Mouse (Mus musculus): ENCODE results near the gene Hipk2. TPM values are rescaled to one million over a fixed set of nuclear protein-coding genes. Genes with fewer than 3 reads are reported as not detected.

Hipk2 gene
- polyA plus RNA-seq, 1 experiment from 2014 or later = 45.3 TPM

DNA sequence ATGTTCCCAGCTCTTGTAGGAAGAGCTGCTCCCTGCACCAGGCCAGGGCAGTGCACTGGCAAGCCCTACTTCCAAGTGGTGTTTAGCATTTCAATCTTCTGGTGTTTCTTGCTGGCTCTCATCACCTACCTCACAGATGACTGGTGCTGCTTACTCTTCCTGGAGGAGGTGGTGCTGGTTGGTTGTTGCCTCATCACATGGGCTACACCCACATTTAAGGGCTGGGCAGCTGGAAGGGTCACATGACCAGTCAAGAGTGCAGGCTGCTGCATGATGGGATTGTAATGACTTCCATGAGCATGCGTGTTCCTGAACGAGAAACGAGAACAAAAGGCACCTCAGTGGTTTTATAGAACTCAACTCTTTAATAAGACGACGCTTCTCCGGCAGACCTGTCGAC is 157.3 kb downstream of the Hipk2 start:
- Histone ChIP-seq H3K27ac (no peak overlapping the region), H3K27me3 (replicated peaks) (no peaks in the 10 kb centered on the region), H3K4me3 (no peak overlapping the region), H3K4me1 (no peaks in the 10 kb centered on the region), H3K9ac (no peak overlapping the region), H3K4me2 (no peak overlapping the region), H3K9me3 (no peaks in the 10 kb centered on the region), H3K36me3 (replicated peaks) (peaks cover 55% of the 10 kb centered on the region)
- 90% methylated on average over 7 of the region's 7 CpGs for WGBS
- ATAC-seq (replicated peaks) = no peak

DNA sequence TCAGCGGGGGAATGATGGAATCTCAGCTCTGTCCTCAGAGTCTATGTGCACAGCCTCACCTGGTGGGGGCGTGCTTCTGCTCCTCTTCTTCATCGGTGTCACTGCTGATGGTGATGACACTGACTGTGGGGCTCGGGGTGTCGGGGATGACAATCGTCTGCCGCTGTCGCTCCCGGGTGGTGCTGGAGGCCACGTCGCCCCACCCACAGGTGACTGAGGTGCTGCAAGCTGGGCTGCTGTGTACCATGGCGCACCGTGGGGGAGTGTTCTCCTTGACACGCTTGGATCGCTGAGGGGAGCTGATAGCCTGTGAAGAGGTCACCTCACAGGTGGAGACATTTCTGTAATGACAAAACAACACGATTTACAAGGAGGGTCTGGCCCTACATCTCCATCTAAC is 160.1 kb downstream of the Hipk2 start:
- Histone ChIP-seq H3K4me1 (no peaks in the 10 kb centered on the region), H3K4me2 (no peak overlapping the region), H3K27ac (no peak overlapping the region), H3K9me3 (no peaks in the 10 kb centered on the region), H3K9ac (no peak overlapping the region), H3K4me3 (no peak overlapping the region), H3K27me3 (replicated peaks) (no peaks in the 10 kb centered on the region), H3K36me3 (replicated peaks) (peaks cover 68% of the 10 kb centered on the region)
- no peak for ATAC-seq (replicated peaks)
- WGBS = 91% methylated on average over 16 of the region's 16 CpGs

DNA sequence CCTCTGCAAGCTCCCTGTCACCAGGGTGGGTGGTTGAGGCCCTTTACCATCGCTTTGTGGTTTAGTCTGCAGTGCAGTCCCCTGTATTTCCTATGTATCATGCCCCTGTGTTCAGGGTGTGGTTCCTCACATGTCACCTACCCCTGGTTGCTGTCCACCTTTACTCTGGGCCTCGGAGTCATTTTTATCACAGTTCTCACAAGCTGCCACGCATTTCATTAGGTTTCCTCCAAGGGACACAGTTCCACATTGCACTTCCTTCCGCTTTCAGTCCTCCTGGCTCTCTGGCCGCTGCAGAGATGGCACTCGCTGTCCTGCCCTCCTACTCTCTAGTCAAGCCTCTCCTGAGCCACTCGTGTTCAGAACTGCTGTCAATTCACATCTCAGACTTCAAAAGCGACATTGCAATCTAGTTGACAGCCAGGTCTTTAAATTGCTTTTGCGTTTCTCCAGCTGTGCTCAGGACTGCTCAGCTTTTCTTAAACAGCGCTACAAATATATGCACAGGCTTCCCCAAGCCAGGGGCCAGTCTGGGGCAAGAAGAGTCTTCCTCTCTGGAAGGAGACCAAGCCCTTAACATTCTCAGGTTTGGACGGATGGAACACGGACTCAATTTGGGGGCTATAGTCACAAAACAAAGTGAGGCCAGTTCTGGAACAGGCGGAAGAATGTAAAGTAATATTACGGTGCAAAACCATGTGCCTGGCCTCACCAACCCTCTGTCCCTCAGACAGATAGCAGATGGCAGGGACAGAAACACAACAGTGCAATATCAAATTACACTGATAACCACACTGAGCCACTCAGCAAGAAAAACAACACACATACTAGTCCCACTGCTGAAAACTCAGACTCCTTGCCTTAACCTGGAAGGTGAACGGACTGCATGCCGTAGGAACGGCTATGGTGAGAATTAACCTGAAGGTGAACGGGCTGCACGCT is 161.7 kb downstream of the Hipk2 start:
- H3K4me2 ChIP-seq = no peak overlapping the region
- H3K36me3 ChIP-seq (replicated peaks) = peaks cover 57% of the 10 kb centered on the region
- H3K27me3 ChIP-seq (replicated peaks) = no peaks in the 10 kb centered on the region
- no peak for ATAC-seq (replicated peaks)
- H3K4me3 ChIP-seq = no peak overlapping the region
- no peak overlapping the region for H3K27ac ChIP-seq
- H3K4me1 ChIP-seq = no peaks in the 10 kb centered on the region
- no peaks in the 10 kb centered on the region for H3K9me3 ChIP-seq
- WGBS = 86% methylated on average over 19 of the region's 19 CpGs
- H3K9ac ChIP-seq = no peak overlapping the region

DNA sequence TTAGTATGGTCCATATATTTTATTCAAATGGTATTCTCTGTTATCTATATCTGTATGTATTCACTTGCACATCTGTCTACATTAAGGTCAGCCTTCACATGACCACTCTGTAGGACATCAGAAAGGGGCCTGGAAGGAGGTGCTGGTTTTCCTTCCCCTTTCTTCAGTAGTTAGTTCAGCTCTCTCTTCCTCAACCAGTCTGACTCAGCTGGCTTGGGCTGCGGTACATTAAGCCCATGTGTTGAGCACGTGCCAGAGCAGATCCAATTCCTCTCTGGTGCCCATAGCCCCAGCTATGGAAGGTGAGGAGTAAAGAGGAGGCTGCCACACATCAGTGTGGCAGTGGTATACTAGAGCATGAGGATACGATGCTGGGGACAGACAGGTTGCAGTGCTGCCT is 165.5 kb downstream of the Hipk2 start:
- Histone ChIP-seq H3K9ac (no peak overlapping the region), H3K27ac (no peak overlapping the region), H3K9me3 (no peaks in the 10 kb centered on the region), H3K27me3 (replicated peaks) (no peaks in the 10 kb centered on the region), H3K4me3 (no peak overlapping the region), H3K4me2 (no peak overlapping the region), H3K36me3 (replicated peaks) (peaks cover 36% of the 10 kb centered on the region), H3K4me1 (no peaks in the 10 kb centered on the region)
- no peak for ATAC-seq (replicated peaks)
- WGBS = 92% methylated on average over 3 of the region's 3 CpGs

DNA sequence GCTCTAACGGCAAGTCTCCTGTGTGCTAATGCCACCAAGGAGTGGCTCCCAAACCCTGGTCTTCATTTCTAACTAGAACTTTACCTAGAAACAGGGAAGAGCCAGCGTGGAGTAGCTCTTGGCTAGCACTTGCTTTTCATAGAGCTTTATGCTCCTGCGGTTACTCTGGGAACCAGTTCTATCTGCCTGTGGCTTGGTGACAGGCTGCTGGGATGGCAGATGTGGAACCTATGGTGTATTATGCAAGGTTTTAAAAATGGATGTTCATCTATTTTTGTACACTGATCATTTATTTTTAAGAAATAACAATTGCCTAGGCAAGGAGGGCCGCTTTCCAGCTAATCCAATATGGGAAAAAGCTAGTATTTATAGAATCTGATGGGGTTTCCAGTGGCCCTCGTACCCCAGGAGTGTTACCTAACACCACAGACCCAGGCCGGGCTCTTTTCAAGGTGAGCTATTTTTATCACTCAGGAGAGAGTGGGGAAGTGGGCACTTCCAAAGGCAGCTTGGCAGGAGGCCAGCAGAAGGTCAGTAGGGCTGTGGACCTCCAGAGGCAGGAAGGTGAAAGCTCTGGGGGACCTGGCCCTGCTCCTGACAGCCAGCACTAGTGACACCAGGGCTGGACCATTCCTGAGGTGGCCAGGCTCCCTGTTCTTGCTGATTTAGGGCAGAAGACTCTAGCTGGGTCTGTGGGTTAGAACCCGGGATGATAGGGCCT is 171.5 kb downstream of the Hipk2 start:
- no peaks in the 10 kb centered on the region for H3K27me3 ChIP-seq (replicated peaks)
- H3K36me3 ChIP-seq (replicated peaks) = peaks cover 22% of the 10 kb centered on the region
- H3K4me3 ChIP-seq = no peak overlapping the region
- ATAC-seq (replicated peaks) = no peak
- H3K27ac ChIP-seq = no peak overlapping the region
- H3K4me2 ChIP-seq = no peak overlapping the region
- WGBS = 93% methylated on average over 7 of the region's 7 CpGs
- no peaks in the 10 kb centered on the region for H3K4me1 ChIP-seq
- H3K9ac ChIP-seq = no peak overlapping the region
- H3K9me3 ChIP-seq = no peaks in the 10 kb centered on the region

DNA sequence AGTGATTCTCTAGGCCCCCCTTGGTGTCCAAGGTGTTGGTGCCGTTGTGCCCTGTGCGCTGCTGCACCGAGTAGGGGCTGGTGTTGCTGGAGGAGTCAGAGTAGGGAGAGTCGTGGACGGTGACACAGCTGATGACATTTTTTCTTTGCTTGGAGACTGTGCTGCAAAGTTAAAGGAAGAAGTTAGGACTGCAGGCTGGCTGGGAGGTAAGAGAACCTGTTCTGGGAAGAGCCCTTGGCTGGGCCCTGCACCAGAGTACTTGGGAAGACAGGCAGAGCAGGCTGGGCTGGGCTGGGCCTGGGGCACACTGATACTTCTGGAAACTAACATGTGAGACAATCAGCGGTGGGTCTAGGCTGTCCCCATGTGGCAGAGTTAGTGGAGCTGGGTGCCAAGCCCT is 172.4 kb downstream of the Hipk2 start:
- no peaks in the 10 kb centered on the region for H3K9me3 ChIP-seq
- H3K9ac ChIP-seq = no peak overlapping the region
- H3K4me1 ChIP-seq = no peaks in the 10 kb centered on the region
- no peak overlapping the region for H3K4me3 ChIP-seq
- no peak overlapping the region for H3K4me2 ChIP-seq
- ATAC-seq (replicated peaks) = peak; percentile 37; the same call in 1 of the 2 replicates
- H3K36me3 ChIP-seq (replicated peaks) = peaks cover 31% of the 10 kb centered on the region
- no peak overlapping the region for H3K27ac ChIP-seq
- H3K27me3 ChIP-seq (replicated peaks) = no peaks in the 10 kb centered on the region
- WGBS = 95% methylated on average over 6 of the region's 6 CpGs

DNA sequence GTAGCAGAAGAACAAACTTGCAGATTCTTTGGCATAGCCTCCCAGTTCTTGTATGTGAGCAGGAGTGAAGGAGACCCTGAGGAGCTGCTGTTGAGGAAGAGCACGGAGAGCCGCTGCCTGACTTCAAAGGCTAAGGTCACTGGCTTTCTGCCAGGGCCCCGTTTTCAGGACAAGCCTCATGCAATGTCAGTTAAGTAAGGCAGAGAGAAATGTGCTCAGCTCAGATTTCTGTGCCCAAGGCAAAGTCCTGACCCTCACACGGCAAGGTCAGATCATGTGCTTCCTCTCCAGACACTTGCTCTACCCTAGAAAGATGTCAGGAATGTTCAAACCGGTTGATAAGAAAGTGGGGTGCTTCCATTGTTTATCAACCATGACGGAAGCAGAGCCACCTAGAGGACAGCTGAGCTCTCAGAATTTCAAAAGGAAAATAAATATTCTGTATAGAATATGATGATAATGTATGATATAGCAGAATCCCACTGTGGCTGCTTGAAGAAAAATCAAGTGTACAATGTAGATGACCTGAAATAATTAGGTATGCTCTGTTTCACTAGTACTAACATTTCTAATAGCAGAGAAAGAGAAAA is 173.1 kb downstream of the Hipk2 start:
- Histone ChIP-seq H3K9me3 (no peaks in the 10 kb centered on the region), H3K4me1 (no peaks in the 10 kb centered on the region), H3K27me3 (replicated peaks) (no peaks in the 10 kb centered on the region), H3K27ac (no peak overlapping the region), H3K36me3 (replicated peaks) (peaks cover 33% of the 10 kb centered on the region), H3K4me3 (no peak overlapping the region), H3K9ac (no peak overlapping the region), H3K4me2 (no peak overlapping the region)
- ATAC-seq (replicated peaks) = no peak
- 54% methylated on average over 6 of the region's 6 CpGs for WGBS

DNA sequence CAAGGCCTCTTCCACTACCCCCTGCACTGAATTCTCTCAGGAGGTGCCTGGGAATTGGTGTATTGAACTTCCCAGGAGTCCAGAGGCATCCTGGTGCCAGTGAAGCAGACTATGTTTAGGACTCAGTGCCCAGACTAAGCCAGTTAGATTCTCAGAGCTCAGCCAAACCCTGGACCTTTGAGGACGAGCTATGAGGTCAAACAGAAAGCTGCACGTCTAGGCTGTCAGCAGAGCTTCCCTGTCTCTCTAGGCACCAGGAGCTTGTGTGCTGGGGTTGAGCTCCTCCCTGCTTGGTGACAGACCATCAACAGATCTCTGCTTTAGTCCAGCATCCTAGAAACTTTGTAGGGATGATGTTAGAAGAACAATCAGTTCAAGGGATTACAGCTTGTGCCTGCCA is 174.5 kb downstream of the Hipk2 start:
- Histone ChIP-seq H3K27me3 (replicated peaks) (no peaks in the 10 kb centered on the region), H3K4me1 (no peaks in the 10 kb centered on the region), H3K4me2 (no peak overlapping the region), H3K4me3 (no peak overlapping the region), H3K27ac (no peak overlapping the region), H3K9ac (no peak overlapping the region), H3K9me3 (no peaks in the 10 kb centered on the region), H3K36me3 (replicated peaks) (peaks cover 33% of the 10 kb centered on the region)
- 49% methylated on average over 2 of the region's 2 CpGs for WGBS
- no peak for ATAC-seq (replicated peaks)

DNA sequence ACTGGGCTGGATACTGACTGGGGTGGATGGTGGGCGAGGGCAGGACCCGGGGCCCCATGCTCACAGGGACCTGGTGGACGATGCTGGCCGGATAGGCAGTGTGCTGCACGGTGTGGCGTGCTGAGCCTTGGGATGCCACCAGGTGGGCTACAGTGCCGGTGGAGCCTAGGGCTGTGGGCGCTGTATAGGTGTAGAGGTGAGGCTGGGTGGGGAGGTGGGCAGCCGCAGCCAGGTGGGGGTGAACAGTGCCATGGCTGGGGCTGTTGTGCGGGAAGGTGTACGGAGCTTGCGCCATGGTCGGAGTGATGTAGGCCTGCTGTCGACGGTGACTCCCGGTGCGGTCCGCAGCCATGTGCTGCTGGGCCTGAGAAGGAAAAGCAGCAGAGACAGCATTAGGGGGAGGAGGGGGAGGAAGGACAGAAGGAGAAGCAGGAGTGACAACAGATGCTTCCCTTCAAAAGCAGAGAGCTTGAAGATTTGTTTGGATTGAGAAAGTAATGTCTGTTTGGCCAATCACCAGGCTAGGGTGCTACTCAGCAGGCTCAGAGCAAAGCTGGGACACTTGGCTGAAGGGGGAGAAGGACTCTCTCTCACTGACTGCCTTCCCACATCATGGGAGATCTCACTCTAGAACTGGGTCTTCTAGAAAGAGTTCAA is 177.6 kb downstream of the Hipk2 start:
- H3K36me3 ChIP-seq (replicated peaks) = peaks cover 33% of the 10 kb centered on the region
- 96% methylated on average over 18 of the region's 18 CpGs for whole genome bisulfite sequencing
- no peak overlapping the region for H3K9ac ChIP-seq
- no peak overlapping the region for H3K4me2 ChIP-seq
- H3K4me1 ChIP-seq = no peaks in the 10 kb centered on the region
- no peak for ATAC-seq (replicated peaks)
- H3K9me3 ChIP-seq = no peaks in the 10 kb centered on the region
- H3K27me3 ChIP-seq (replicated peaks) = no peaks in the 10 kb centered on the region
- H3K27ac ChIP-seq = no peak overlapping the region
- H3K4me3 ChIP-seq = no peak overlapping the region

DNA sequence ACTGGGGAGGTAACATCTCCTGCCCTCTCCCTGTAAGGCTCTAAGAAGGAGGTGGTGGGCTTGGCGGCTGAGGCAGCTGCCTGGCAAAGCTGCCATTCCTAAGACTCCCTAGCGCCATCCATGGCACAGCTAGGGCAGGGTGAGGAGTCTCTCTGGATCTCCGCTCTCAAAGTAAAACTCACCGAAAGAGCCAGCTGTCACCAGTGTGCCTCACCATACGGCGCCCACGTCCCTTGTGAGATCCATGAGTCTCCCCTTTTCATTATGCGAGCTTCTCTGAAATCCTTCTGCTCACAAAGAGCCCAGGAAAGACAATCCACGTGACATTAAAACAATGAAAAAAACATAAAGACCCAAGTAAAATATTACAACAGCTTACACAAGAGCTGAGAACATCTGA is 179.4 kb downstream of the Hipk2 start:
- no peak overlapping the region for H3K4me2 ChIP-seq
- no peak for ATAC-seq (replicated peaks)
- no peaks in the 10 kb centered on the region for H3K27me3 ChIP-seq (replicated peaks)
- 62% methylated on average over 9 of the region's 9 CpGs for WGBS
- H3K9me3 ChIP-seq = no peaks in the 10 kb centered on the region
- H3K4me1 ChIP-seq = no peaks in the 10 kb centered on the region
- no peak overlapping the region for H3K27ac ChIP-seq
- H3K36me3 ChIP-seq (replicated peaks) = peaks cover 19% of the 10 kb centered on the region; the same call in 1 of the 2 replicates
- no peak overlapping the region for H3K4me3 ChIP-seq
- no peak overlapping the region for H3K9ac ChIP-seq

DNA sequence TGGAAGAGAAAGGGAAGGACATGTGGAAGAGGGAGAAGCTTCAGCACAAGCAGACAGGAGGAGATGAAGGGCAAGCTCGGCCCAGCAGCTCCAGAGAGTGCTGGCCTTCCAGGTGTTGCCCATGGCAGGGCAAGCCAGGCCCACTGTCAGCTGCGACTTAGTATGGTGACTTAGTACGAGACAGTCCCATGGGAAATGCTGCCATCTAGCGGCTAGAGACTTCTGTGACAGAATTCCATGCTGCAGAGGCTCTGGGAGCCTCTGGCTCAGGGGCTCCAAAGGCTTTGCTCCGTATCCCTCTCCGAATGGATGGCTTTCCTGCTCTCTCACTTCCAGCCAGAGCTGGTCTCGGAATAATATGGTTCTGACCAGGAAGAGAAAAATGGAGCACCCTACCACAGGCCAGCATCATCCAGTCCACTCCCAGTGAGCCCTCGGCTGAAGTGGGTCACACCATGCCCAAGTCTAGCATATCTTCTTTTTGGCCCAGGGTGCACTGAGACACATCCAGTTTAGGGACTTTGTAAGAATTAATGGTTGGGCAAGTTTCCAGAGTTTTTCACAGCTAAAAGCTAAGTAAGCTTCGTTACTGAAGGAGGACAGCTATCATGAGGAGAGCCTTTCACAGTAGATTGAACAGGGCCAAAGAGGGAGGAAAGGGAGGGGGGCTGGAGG is 180.4 kb downstream of the Hipk2 start:
- no peak overlapping the region for H3K27ac ChIP-seq
- no peak overlapping the region for H3K9ac ChIP-seq
- no peak overlapping the region for H3K4me3 ChIP-seq
- no peaks in the 10 kb centered on the region for H3K27me3 ChIP-seq (replicated peaks)
- WGBS = 28% methylated on average over 9 of the region's 9 CpGs
- no peaks in the 10 kb centered on the region for H3K9me3 ChIP-seq
- peaks cover 15% of the 10 kb centered on the region; the same call in 1 of the 2 replicates for H3K36me3 ChIP-seq (replicated peaks)
- H3K4me1 ChIP-seq = no peaks in the 10 kb centered on the region
- ATAC-seq (replicated peaks) = peak; percentile 72
- no peak overlapping the region for H3K4me2 ChIP-seq
